Mouse (Mus musculus): ENCODE measurements at regions not wholly inside any gene's neighbourhood (a gene's known extent, or its start where the extent isn't known, plus 50 kb on each side); places are given as distances from the start of the nearest gene placed in this dataset.
A peak's percentile ranks its signal among the peaks of the same experiment; 100 is the strongest.

DNA sequence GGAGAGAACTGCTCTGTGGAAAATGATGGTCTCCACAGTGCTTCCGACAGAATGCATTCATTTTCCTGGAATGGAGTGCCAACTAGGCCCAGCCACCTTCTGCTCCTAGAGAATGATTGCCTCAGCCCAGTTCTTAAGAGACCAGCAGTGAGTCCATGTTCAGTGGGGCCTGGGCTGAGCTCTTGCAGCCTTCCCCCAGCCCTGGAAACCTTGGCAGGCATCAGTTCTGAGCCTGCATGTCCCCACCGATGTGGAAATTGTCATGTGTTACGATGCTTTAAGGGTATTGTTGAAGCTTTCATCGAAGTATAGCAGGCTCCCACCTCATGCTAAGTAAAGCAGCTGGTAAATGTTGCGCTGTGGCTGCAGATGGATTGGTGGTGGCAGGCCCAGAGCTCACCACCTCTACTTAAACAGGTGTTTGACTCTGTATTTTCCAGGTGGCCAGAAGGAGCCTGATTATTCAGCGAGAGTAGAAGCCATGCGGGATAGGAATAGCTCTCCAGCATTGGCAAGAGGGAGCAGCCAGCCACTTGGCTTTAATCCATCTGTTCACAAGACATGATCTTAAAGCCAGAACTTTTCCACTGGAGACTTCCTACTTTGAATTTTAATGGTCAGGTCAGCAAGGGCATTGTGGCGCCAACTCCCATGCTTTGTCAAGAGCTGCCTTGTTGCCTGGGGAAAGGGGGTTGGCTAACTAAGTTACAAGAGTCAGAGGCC lies 437.5 kb downstream of the Meis1 start:
- DNase-seq (ENCODE audit: low spot score in 2 of 2) = peak in 1 of 2 experiments; percentile 3

DNA sequence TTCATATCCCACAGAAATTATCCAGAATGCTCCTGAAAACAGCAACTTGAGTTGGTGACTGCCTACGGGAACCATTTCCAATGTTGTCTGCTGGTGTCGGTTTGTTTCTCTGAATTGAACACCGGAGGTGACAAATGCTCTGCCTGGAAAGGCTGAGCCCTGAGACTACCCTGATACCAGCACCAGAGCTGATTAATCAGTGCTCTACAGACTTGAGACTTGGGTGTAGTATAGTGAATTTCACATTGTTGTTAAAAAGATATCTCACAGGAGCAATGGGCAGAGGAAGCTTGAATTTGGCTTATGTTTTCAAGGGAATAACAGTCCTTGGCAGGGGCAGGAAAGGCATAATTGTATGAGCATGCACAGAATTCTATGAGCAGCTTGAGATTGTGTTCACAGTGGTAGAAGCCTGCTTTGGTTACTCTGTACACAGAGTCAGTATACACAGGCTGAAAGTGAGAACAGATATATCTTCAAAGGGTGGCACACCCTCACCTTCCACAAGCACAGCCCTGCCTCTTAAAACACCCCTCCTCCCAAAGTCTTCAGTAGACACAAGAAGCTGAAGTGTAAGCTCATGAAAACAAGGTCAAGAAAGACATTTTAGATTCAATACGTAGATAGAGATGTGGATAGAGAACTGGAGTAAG lies 447.1 kb downstream of the Meis1 start:
- DNase-seq (ENCODE audit: low spot score in 2 of 2) = no peak

DNA sequence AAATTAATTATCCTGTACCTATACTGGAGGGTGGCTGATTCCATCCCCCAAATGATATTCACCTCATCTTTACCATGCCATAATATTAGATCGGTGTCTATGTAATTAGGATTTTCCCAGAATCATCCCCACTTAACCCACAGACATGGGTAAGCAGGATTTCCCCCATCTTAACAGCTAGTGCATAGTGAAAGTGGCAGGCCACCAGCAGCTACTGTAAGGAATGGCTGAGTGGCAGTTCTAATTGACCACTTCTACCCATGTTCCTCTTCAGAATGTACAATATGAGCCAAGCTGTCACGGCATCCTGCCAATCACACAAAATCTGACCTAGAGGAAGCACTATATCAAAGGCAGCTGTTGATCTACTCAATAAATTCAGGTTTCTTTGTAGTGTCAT lies 455.8 kb downstream of the Meis1 start:
- no peak for DNase-seq (ENCODE audit: low spot score in 2 of 2)

DNA sequence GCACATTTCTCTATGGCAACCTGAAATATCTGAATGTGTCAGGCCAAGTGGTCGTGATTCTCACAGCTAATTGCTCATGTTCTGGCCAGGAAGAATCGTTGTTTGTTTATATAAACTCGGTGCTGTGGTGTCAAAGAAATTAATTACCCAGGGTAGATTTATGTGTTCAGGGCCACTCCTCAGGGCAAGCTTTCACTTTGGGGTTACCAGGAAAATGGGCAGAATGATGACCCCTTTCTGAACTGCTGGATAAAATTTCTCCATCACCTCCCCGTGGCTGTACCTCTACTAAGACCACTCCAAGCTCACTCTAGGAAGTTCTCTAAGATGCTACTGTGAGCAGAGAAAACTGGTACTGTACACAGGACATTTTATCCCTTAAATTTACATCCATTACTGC lies 460.1 kb downstream of the Meis1 start:
- DNase-seq (ENCODE audit: low spot score in 2 of 2) = no peak

DNA sequence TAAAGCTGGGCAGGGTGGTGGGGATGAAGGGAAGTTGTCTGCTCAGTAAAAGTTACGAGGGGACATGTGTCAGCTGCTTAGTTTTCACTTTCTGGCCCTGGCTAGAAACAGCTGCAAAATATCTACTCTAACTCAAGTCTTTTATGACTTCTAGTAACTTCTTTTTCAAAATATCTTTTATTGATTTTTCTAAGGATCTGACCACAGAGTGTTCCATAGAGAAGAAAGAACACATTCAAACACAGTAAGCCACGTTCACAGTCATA lies 483.3 kb downstream of the Meis1 start:
- no peak for DNase-seq (ENCODE audit: low spot score in 2 of 2)

DNA sequence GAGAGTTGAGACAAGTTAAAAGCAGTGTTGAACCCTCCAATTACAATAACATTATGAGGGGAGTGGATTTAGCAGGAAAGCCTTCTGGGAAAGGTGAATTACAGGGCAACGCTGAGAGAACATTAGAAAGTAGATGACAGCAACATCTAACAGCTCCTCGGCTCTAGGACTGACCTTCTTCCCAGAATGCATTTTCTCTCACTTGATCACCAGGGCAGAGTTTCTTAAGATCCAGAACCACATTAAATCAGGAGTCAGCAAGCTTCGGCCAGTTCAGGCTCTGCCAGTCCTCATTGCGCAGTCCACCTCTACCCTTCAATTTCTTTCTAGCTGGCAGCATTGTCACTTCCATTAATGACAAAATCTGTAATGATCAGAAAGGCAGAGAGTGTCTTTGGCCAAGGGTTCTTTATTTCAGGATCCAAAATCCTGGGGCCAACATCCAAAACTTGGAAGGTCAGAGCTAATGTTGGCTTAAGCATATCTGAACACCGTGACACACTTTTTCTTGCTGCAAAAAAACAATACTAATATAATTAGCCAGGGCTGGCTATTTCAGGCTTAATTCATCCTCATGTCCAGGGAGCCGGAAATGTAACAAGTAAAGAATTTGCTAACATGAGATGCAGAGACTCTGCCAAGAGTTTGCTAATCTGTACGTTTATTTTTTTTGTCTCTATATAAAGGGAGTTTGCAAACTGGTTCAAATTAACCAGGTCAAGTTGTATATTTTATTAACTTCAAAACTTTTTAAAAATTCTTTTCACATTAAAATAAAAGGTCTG lies 483.8 kb downstream of the Meis1 start:
- DNase-seq (ENCODE audit: low spot score in 2 of 2) = no peak

DNA sequence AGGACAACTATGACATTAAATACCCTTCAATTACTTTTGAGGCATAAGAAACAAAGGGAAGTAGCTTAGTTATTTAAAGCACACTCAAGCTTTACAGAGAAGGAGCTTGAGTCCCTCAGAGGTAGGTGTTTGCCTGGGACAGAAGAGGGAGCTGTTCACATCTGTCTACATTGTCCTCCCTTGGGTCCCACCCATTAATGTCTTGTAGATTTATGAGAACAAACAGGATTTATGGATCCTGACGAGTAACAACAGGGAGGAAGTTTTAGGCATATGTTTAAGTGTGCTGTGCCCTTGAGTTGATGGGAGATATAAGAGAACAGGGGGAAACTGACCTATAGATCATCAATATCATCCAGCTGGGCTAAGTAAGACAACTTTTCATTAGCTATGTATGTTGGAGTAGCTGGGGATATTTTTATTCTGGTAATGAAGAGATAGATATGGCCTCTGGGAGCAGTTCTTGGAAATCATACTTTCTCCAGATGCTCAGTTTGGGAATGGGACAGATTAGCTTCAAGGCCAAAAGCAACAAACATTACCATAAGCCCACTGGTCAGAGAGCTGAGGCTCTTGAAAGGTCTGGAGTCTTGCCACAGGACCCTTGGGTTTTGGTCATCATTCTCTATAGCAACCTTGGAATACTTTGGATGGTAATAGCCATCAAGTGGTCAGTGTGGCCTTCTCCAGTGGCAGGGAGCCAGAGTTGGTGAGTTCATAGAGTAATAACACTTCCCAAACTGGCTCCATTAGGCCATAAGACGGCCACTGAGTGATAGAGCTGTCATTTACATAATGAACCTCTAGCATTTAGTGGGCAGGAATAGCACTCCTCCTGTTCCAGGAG lies 487.3 kb downstream of the Meis1 start:
- DNase-seq (ENCODE audit: low spot score in 2 of 2) = no peak

DNA sequence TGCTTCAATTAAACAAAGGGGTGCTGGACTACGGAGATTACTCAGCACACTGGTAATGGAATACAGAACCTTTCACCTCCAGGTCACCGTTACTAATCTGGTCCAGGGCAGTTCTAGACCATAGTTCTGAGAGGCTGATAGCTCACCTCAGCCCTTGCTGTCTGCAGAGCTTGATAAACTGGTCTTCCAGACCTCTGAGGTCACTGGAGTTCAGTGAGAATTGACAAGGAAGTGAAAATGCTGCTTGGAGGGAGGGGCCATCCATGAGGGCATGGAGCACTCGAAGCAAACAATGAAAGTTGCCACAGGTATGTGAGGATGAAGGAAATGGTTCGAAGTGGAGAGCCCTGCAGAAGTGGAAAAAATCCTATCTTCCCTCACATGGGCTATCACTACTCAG lies 490.2 kb downstream of the Meis1 start:
- no peak for DNase-seq (ENCODE audit: low spot score in 2 of 2)

DNA sequence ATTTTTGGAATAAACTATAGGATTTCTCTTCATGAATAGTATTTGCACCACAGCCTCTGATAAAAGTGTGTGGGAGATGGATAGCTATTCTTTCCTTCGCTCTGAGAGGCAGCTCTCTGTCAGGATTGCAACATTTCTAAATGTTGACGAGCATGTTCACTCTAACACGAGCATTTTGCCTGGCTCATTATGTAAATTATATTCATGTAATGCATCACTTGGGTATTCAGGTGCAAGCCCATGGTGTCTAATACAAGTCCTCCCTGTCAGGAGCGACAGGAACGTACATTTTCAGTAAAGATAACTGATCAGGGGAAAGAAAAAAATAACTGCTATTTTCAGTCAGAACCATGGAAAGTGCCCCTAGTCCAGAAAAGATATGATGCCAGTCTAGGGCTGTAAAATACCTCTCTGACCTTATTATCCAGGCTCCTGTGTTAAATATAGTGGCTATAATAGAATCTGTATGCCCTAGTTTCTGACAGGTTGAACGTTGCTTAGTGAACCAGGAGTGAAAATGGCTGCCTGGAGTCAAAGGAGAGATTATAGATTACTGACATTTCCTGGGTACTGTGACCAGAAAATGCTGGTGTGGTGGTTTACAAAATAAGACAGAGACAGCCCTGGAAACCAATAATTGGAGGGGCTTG lies 523.6 kb downstream of the Meis1 start:
- no peak for DNase-seq (ENCODE audit: low spot score in 2 of 2)

DNA sequence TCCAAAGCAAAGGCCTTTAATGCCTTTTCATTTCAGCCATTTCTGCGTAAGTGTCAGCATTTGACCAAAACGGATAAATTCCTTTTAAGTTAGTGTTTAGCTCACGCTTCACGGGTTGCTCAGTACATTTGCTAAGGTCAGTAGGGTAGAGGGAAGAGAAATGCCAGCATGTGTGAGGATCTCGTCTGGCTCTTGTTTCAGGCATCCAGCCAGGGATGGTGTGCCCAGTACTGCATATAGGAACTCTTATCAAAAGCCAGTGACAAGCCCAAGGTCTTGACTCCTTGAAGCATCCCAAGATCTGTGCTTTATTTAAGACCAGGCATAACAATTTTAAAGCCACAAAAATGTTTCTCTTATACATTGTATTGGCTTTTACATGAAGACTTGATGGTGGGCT lies 524.8 kb downstream of the Meis1 start:
- no peak for DNase-seq (ENCODE audit: low spot score in 2 of 2)

DNA sequence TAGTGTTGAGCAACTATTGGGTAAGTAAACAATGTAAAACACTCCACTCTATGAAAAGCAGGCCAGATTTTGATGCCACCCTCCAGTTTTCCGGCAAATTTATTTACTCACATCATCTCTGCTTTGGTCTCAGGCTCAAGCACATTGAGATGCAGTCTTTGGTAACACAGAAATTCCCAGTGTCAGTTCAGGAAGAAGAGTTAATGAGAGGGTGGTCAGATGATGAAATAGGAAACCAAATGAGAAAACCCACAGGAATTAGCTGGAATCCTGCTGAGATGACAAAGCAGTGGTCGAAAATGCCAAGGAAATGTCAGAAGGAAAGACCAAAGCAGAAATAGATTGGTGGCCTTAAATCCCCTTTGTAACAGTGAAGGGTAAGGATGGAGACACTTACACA lies 525.7 kb downstream of the Meis1 start:
- DNase-seq (ENCODE audit: low spot score in 2 of 2) = no peak

DNA sequence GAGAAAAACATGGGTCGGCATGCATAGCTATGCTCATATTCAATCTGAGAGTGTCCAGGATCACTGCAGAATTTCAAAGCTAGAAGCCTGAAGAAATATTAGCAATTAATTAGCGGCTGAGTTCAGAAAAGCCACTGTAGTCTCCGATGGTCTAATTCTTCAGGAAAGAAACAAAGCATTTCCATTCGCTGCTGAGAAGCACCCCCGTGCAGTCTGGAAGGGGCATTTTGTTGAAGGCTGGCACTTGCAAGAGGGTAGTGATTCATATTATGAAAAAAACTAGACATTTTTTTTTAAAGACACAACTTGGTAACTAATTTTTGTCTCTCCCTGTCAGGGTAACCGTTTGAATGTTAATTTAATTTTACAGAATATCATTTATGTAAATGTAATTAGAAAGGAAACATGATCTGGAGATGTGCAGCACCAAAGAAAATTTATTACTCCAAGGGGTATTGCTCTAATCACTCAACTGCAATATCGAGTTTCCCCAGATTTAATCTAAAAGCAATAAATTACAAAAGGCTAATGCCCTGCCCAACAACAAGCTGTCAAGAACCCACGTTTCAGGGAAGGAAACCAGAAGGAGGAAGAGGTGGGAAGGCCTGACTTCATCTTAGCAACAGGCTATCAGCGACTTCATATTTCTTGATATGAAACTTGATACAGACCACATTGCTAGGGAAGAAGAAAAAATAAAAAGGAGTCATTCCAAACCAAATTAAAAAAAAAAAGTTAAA lies 529.1 kb downstream of the Meis1 start:
- no peak for DNase-seq (ENCODE audit: low spot score in 2 of 2)

DNA sequence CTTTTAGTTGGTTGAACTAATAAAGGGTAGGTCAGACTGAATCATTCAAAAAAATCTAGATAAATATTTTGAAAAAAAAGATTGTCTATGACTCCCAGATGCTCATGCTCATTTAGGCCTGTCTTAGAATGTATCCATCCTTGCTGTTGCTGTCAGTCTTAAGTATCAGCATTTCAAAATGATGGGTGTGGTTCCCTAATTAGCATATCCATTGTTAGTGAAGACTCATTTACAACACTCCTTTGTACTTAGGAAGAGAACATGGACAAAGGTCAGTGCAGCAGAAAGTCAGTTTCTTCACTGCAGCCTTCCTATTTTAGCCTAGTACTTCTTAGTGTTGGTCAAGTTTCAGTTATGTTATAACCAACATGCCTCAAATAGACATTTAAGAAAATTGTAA lies 525.2 kb upstream of the Etaa1 start:
- DNase-seq (ENCODE audit: low spot score in 2 of 2) = no peak

DNA sequence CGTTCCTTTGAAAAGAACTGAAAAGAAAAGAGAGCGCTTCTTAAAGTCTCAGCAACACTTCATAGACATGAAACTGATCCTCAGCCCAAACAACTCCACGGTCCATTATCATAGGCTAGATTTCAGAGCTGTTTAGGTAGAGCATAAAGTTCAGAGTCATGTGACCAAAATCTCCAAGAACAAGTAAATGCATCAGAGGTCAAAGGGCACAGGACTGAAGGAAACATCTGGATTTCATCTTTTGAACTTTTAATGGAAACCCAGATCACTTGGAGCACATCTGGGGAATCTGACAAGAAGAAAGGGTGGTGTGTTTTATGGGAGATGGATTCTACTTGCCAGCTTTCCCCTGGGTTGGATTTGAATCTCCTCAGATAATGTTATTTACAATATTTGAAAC lies 497.6 kb upstream of the Etaa1 start:
- DNase-seq (ENCODE audit: low spot score in 2 of 2) = no peak

DNA sequence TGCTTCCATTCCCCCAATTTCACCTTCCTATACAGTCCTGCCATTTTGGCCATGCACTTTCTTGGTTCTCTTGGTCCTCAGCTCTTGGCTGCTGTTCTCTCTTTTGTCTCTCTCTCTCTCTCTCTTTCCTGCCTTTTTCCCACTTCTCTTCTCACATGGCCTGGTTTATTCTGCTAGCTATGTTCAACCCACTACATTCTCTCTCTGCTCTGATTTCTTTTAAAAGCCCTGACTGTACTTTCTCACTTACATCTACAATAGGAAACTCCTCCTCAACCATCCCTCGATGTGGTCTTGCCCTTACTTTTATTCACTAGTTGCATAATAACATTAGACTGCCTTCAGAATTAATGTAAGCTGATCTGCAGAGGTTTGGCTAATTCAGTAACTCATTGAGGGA lies 495.2 kb upstream of the Etaa1 start:
- no peak for DNase-seq (ENCODE audit: low spot score in 2 of 2)

DNA sequence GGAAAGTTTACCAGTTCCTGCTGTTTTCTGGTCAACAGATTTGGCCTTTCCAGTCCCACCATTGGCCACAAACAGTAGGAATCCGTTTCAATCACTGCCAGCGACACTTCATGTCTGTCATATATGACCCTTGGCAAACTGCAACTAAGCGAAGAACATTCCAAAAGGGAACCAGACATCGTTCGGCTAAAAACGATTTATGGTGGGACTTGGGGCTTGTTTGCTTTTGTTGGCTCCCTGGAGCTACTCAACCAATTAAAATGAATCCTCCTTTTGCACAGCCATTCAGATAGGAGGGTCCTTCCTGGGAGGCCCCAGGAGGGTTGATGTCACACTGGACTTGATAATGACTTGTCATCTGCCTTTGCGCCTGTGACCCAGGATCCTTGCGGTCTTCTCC lies 490.9 kb upstream of the Etaa1 start:
- DNase-seq (ENCODE audit: low spot score in 2 of 2) = no peak

DNA sequence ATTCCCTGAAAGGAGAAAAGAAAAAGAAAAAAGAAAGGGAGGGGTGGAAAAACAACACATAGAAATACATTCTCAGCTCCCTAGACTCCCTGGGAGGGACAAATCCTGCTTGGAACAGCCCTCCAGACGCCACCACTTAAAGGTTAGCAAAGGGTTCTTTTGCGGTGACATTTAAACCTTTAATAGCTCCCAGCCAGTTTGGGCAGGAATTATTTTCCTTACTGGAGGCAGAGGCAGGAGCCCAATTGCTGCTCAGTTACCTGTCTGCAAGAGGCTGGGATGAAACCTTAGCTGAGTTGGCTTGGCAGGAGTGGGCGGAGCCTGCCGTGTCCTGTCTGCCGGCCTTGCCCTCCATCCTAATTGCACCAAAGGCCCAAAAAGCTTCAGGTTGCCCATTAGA lies 490.4 kb upstream of the Etaa1 start:
- no peak for DNase-seq (ENCODE audit: low spot score in 2 of 2)

DNA sequence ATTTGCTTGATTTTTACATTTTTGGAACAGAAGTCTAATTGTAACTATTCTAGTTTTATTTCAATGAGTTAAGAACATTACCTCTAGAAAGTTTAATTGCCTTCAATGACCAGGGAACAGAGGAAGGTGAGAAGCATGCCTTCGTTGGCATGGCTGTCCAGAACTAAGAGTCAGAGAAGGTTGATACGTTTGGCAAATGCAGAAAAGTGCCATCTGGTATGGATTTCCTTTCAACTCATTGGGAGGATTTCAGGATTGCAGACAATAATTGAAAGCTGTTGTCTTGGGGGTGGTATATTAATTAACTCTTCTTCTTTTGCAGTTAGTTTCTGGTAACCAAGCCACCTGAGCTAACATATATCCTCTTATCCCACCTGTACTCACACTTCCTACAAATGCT lies 489.5 kb upstream of the Etaa1 start:
- no peak for DNase-seq (ENCODE audit: low spot score in 2 of 2)

DNA sequence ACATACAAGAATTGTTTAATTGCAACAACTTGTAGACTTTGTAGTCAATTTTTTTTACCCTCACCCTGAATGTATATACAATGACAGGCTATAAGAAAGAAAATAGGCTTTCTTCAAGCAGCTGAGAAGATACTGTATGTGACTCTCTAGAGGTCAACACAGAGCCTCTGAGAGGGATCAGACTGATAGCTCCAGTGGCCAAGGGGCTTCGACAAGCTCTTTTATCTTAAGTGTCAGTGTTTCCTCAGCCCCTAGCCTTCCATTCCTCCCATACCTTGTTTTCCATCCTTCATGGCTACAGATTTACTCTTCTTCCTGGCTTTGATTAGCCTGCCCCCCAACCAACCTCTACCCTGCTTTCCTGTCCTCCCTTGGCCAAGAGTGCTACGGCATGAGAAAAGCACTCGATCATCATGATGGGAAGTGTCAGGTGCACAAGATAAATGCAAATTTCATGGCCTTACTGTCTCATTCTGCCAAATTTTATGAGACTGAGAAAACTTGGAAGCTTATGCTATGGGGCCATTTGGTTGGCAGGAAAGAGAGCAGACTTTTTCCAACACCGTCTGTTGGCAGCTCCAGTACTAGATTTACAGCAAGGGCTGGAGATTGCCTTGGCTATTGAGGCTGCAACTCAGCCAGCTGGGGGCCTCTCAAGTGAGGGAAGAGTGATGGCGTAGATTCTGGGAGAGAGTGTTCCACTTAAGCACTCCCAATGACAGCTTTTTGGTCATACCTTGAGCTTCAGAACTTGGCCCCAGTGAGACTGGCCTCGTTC lies 484.3 kb upstream of the Etaa1 start:
- DNase-seq (ENCODE audit: low spot score in 2 of 2) = no peak

DNA sequence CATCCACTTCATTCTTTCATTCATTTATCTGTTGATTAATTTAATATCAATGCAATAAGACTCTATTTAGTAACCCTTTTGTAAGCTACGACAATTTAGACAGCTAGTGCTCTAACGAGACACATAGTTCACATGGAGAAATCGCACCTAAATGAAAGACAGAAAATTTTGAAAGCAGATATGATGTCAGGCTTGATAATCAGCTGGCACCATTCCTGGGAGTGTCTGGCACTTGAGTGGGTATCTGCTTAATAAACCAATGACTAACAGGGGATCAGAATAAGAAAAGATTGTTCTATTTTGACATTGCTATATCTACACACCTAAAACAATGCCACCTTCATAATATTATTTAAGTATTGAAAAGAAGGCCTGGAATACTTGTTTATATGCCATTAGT lies 467.4 kb upstream of the Etaa1 start:
- no peak for DNase-seq (ENCODE audit: low spot score in 2 of 2)

Measured in right cerebral cortex, adult 2 months (tissue).